Mouse (Mus musculus): ENCODE data around the gene Retsat. TPM values are rescaled to one million over a fixed set of nuclear protein-coding genes. Genes with fewer than 3 reads are reported as not detected.
A peak's percentile ranks its signal among the peaks of the same experiment; 100 is the strongest.

Retsat gene
- polyA plus RNA-seq, 1 experiment from 2014 or later, result 16.4 TPM

DNA sequence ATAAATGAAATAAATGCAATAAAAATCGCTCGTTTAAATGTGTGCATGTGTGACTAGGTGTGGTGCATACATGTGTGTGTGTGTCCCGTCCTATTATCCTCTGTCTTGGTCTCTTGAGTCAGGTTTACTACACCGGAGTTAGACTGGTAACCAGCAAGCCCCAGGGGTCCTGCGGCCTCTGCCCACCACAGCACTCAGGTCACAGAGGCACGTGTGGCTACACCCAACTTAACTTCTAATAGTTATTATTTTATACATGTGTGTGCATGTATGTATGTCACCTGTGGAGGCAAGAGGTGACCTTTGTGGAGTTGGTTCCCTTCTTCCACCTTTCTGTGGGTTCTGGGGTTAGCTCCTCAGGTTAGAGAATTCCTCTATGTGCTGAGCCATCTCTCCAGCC lies 56.1 kb downstream of the Retsat start:
- Histone ChIP-seq H3K9ac (ENCODE audit: low read depth, low read length) (no peak overlapping the region), H3K27me3 (replicated peaks; ENCODE audit: control insufficient read depth, insufficient read depth, low read length) (no peaks in the 10 kb centered on the region), H3K4me2 (ENCODE audit: low read depth, low read length) (no peak overlapping the region), H3K4me1 (ENCODE audit: control insufficient read depth, insufficient read depth, low read length) (peaks cover 53% of the 10 kb centered on the region), H3K27ac (replicated peaks; ENCODE audit: low read depth, low read length) (peak overlapping the region; percentile 95), H3K4me3 (ENCODE audit: low read depth, low read length) (no peak overlapping the region), H3K36me3 (ENCODE audit: control insufficient read depth, insufficient read depth, low read length) (no peaks in the 10 kb centered on the region), H3K9me3 (ENCODE audit: control insufficient read depth, low read length) (no peaks in the 10 kb centered on the region)
- no peak for DNase-seq (ENCODE audit: low spot score)
- ATAC-seq (ENCODE audit: low read depth), result no peak
- 84% methylated on average over 6 of the region's 6 CpGs for WGBS

DNA sequence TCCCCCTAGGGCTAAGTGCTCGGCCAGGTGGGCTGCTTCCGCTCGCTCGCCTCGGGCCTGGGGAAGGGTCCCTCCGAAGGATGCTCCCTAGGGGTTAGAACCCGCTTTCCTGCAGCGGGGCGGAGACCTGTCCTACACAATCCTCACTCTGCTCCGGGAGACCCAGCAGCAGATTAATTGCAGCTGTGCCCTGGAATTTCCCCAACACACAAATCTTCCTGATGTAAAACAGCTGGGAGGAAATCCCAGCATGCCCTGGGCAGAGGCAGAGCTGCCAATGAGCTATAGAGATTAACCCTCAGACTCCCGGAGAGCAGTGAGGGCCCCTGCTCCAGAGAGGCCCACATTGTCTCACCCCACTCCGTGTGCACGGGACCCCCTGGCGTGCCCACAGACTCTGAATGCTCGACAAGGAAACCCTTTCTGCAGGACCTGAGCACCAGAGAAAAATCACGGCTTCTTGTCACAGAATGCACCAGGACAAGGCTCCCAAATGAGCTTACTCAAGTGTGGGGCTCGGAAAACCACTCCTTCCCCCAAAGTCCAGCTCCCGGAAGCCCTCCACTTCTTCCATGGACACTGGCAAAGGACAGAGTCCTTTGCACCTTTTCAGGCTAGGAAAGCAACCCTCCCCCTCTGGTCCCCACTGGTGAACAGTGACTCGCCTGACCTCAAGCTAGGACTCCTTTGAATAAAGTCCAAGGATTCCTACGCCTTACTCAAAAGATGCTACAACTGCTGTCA lies 57.2 kb downstream of the Retsat start:
- DNase-seq (ENCODE audit: low spot score) (peak; percentile 97), ATAC-seq (ENCODE audit: low read depth) (peak; percentile 86)
- Histone ChIP-seq H3K36me3 (ENCODE audit: control insufficient read depth, insufficient read depth, low read length) (no peaks in the 10 kb centered on the region), H3K27ac (replicated peaks; ENCODE audit: low read depth, low read length) (peak overlapping the region; percentile 95), H3K4me3 (ENCODE audit: low read depth, low read length) (peak overlapping the region; percentile 37), H3K4me1 (ENCODE audit: control insufficient read depth, insufficient read depth, low read length) (peaks cover 60% of the 10 kb centered on the region), H3K27me3 (replicated peaks; ENCODE audit: control insufficient read depth, insufficient read depth, low read length) (no peaks in the 10 kb centered on the region), H3K9ac (ENCODE audit: low read depth, low read length) (peak overlapping the region; percentile 52), H3K9me3 (ENCODE audit: control insufficient read depth, low read length) (no peaks in the 10 kb centered on the region), H3K4me2 (ENCODE audit: low read depth, low read length) (peak overlapping the region; percentile 67)
- WGBS, result 8% methylated on average over 20 of the region's 20 CpGs

DNA sequence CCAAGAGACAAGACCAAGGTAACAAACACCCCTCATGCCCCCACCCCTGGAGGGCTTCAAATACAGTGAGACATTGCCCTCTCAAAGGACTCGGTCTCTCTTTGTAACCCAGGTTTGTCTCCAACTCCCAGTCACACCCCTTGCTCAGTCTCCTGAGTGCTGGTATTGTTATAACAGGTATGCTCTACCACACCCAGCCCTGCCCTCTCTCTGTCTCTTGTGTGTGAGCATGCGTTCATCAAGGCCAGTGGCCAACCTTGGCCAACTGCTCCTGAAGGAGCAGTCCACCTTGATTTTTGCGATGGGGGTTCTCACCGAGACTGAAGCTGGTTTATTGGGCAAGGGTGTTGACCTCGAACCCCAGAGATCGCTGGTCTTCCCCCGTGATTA lies 57.8 kb downstream of the Retsat start:
- Histone ChIP-seq H3K36me3 (ENCODE audit: control insufficient read depth, insufficient read depth, low read length) (no peaks in the 10 kb centered on the region), H3K27ac (replicated peaks; ENCODE audit: low read depth, low read length) (peak overlapping the region; percentile 95), H3K4me3 (ENCODE audit: low read depth, low read length) (no peak overlapping the region), H3K4me2 (ENCODE audit: low read depth, low read length) (peak overlapping the region; percentile 67), H3K9ac (ENCODE audit: low read depth, low read length) (no peak overlapping the region), H3K27me3 (replicated peaks; ENCODE audit: control insufficient read depth, insufficient read depth, low read length) (no peaks in the 10 kb centered on the region), H3K4me1 (ENCODE audit: control insufficient read depth, insufficient read depth, low read length) (peaks cover 60% of the 10 kb centered on the region), H3K9me3 (ENCODE audit: control insufficient read depth, low read length) (no peaks in the 10 kb centered on the region)
- DNase-seq (ENCODE audit: low spot score) (no peak), ATAC-seq (ENCODE audit: low read depth) (no peak)
- 72% methylated on average over 7 of the region's 7 CpGs for WGBS

DNA sequence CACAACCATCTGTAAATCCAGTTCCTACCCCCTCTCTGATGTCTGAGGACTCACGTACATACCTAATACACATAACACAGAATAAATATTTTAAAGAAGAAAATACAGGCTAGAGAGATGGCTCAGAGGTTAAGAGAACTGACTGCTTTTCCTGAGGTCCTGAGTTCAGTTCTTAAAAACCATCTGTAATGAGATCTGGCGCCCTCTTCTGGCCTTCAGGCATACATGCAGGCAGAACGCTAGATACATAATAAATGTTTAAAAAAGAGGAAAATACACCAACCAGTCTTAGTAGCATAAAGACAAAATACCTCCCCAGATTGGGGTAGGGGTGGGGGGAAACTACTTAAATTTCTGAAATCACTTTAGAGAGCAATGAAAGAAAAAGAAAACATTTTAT lies 59.7 kb downstream of the Retsat start:
- ATAC-seq (ENCODE audit: low read depth) (no peak), DNase-seq (ENCODE audit: low spot score) (no peak)
- Histone ChIP-seq H3K9me3 (ENCODE audit: control insufficient read depth, low read length) (no peaks in the 10 kb centered on the region), H3K4me1 (ENCODE audit: control insufficient read depth, insufficient read depth, low read length) (peaks cover 60% of the 10 kb centered on the region), H3K4me3 (ENCODE audit: low read depth, low read length) (no peak overlapping the region), H3K27me3 (replicated peaks; ENCODE audit: control insufficient read depth, insufficient read depth, low read length) (no peaks in the 10 kb centered on the region), H3K9ac (ENCODE audit: low read depth, low read length) (no peak overlapping the region), H3K4me2 (ENCODE audit: low read depth, low read length) (no peak overlapping the region), H3K36me3 (ENCODE audit: control insufficient read depth, insufficient read depth, low read length) (no peaks in the 10 kb centered on the region), H3K27ac (replicated peaks; ENCODE audit: low read depth, low read length) (peak overlapping the region; percentile 34)
- WGBS, result 60% methylated on average over 3 of the region's 3 CpGs

Other genes starting within 250 kb of the Retsat start
- 16.3 and 17.6 TPM in 2 replicates for gene Tmem150a, start 243.0 kb upstream of the Retsat start, polyA plus RNA-seq (2014; fragmentation: Nextera tagmentation; extraction: Ambion mirVana)
- gene Rnf181, start 231.5 kb upstream of the Retsat start, polyA plus RNA-seq (2014; fragmentation: Nextera tagmentation; extraction: Ambion mirVana), result 79.9 and 81.1 TPM in 2 replicates
- gene Vamp5, start 218.0 kb upstream of the Retsat start, polyA plus RNA-seq (2014; fragmentation: Nextera tagmentation; extraction: Ambion mirVana), result 20.3 and 22.3 TPM in 2 replicates
- gene Vamp8, start 207.8 kb upstream of the Retsat start, polyA plus RNA-seq (2014; fragmentation: Nextera tagmentation; extraction: Ambion mirVana), result 130 and 144 TPM in 2 replicates
- gene Ggcx, start 184.2 kb upstream of the Retsat start, polyA plus RNA-seq (2014; fragmentation: Nextera tagmentation; extraction: Ambion mirVana), result 15.0 and 15.7 TPM in 2 replicates
- 292 and 321 TPM in 2 replicates for gene Mat2a, start 158.9 kb upstream of the Retsat start, polyA plus RNA-seq (2014; fragmentation: Nextera tagmentation; extraction: Ambion mirVana)
- gene Sh2d6, start 76.8 kb upstream of the Retsat start, polyA plus RNA-seq (2014; fragmentation: Nextera tagmentation; extraction: Ambion mirVana), result not detected in 2 replicates
- 70.8 and 75.9 TPM in 2 replicates for gene Capg, start 54.1 kb upstream of the Retsat start, polyA plus RNA-seq (2014; fragmentation: Nextera tagmentation; extraction: Ambion mirVana)
- gene Elmod3, start 62 bp upstream of the Retsat start, polyA plus RNA-seq (2014; fragmentation: Nextera tagmentation; extraction: Ambion mirVana), result 18.7 and 18.8 TPM in 2 replicates
- gene Tgoln1, start 18.5 kb downstream of the Retsat start, polyA plus RNA-seq (2014; fragmentation: Nextera tagmentation; extraction: Ambion mirVana), result 33.8 and 34.7 TPM in 2 replicates
- 42.3 and 46.3 TPM in 2 replicates for gene Tcf7l1, start 190.8 kb downstream of the Retsat start, polyA plus RNA-seq (2014; fragmentation: Nextera tagmentation; extraction: Ambion mirVana)